Mouse (Mus musculus) MEL (cell line): ENCODE measurements around the gene Amigo3. TPM values are rescaled to one million over a fixed set of nuclear protein-coding genes. Genes with fewer than 3 reads are reported as not detected.

Experiments
- DNase-seq: peaks from one replicate; pipeline ENCODE4 v3.0.0; 2011; ENCODE audit warnings: low read depth, low spot score
- H3K27ac ChIP-seq: 2 replicates; pipeline ENCODE4 v1.5.1; 2012; ENCODE audit warnings: low read depth, mild to moderate bottlenecking, control low read depth, low read length, moderate library complexity; ENCODE audit not compliant: control insufficient read depth
- H3K27me3 ChIP-seq, 2 experiments: fragments of 150-350 bp in 1 of 2; sonication (generic) in 1 of 2; 2 replicates each; pipeline ENCODE4 v1.6.1; 2012; ENCODE audit warnings: low read length in 2 of 2, mild to moderate bottlenecking in 2 of 2, improper control_type of control experiment in 1 of 2, moderate library complexity in 1 of 2; ENCODE audit not compliant: insufficient read depth in 2 of 2, control insufficient read depth in 1 of 2
- H3K36me3 ChIP-seq, 2 experiments: 2 replicates each; pipeline ENCODE4 v1.6.1; 2012 to 2014; ENCODE audit warnings: low read length in 2 of 2, improper control_type of control experiment in 1 of 2, inconsistent platforms in 1 of 2, mild to moderate bottlenecking in 1 of 2; ENCODE audit not compliant: insufficient read depth in 2 of 2, control insufficient read depth in 1 of 2
- H3K4me1 ChIP-seq, 2 experiments: fragments of 150-350 bp in 1 of 2; sonication (generic) in 1 of 2; 2 replicates each; pipeline ENCODE4 v1.6.1; 2012; ENCODE audit warnings: low read length in 2 of 2, improper control_type of control experiment in 1 of 2, mild to moderate bottlenecking in 1 of 2; ENCODE audit not compliant: insufficient read depth in 2 of 2, control insufficient read depth in 1 of 2
- H3K4me3 ChIP-seq, 2 experiments: fragments of 150-350 bp in 1 of 2; sonication (generic) in 1 of 2; 2 replicates each; pipeline ENCODE4 v1.5.1; 2012; ENCODE audit warnings: low read depth in 2 of 2, low read length in 2 of 2, mild to moderate bottlenecking in 2 of 2, moderate library complexity in 2 of 2, control low read depth in 1 of 2, improper control_type of control experiment in 1 of 2; ENCODE audit not compliant: control insufficient read depth in 1 of 2, insufficient read depth in 1 of 2
- H3K79me2 ChIP-seq: 2 replicates; pipeline ENCODE4 v1.6.1; 2012; ENCODE audit warnings: mild to moderate bottlenecking, low read length, moderate library complexity; ENCODE audit not compliant: control insufficient read depth, poor library complexity, insufficient read depth
- H3K9ac ChIP-seq: 2 replicates; pipeline ENCODE4 v1.6.1; 2012; ENCODE audit warnings: low read depth, mild to moderate bottlenecking, control low read depth, low read length, moderate library complexity; ENCODE audit not compliant: control insufficient read depth, poor library complexity, severe bottlenecking
- H3K9me3 ChIP-seq: fragments of 150-350 bp; sonication (generic); replicated peaks from 2 replicates; pipeline ENCODE4 v1.6.1; 2012; ENCODE audit warnings: mild to moderate bottlenecking, low read length, improper control_type of control experiment, moderate library complexity; ENCODE audit not compliant: insufficient read depth
- ELF1 ChIP-seq: IDR thresholded peaks from 2 replicates; pipeline ENCODE4 v1.6.1; 2014; ENCODE audit warnings: low read depth, mild to moderate bottlenecking, inconsistent platforms, low read length, improper control_type of control experiment, moderate library complexity
- JUND ChIP-seq: IDR thresholded peaks from 2 replicates; pipeline ENCODE4 v1.6.1; 2011; ENCODE audit warnings: low read depth, mild to moderate bottlenecking, improper control_type of control experiment, low read length
- MAX ChIP-seq: IDR thresholded peaks from 2 replicates; pipeline ENCODE4 v1.6.1; 2011; ENCODE audit warnings: low read length, improper control_type of control experiment
- MAZ ChIP-seq: IDR thresholded peaks from 2 replicates; pipeline ENCODE4 v1.6.1; 2012; ENCODE audit warnings: low read depth, mild to moderate bottlenecking, inconsistent platforms, low read length, improper control_type of control experiment
- MEF2A ChIP-seq: IDR thresholded peaks from 2 replicates; pipeline ENCODE4 v1.6.1; 2014; ENCODE audit warnings: low read depth, mild to moderate bottlenecking, inconsistent platforms, low read length, improper control_type of control experiment; ENCODE audit not compliant: poor library complexity, insufficient replicate concordance, severe bottlenecking; ENCODE audit errors: extremely low read depth
- MXI1 ChIP-seq: IDR thresholded peaks from 2 replicates; pipeline ENCODE4 v1.6.1; 2011; ENCODE audit warnings: mild to moderate bottlenecking, low read depth, low read length, improper control_type of control experiment
- MYB ChIP-seq: IDR thresholded peaks from 2 replicates; pipeline ENCODE4 v1.6.1; 2011; ENCODE audit warnings: mild to moderate bottlenecking, low read depth, low read length, improper control_type of control experiment
- NELFE ChIP-seq: IDR thresholded peaks from 2 replicates; pipeline ENCODE4 v1.6.1; 2011; ENCODE audit warnings: low read depth, low read length, improper control_type of control experiment
- NRF1 ChIP-seq: IDR thresholded peaks from 2 replicates; pipeline ENCODE4 v1.6.1; 2014; ENCODE audit warnings: low read depth, mild to moderate bottlenecking, inconsistent platforms, low read length, improper control_type of control experiment, moderate library complexity; ENCODE audit not compliant: poor library complexity, insufficient read depth, severe bottlenecking
- RAD21 ChIP-seq: IDR thresholded peaks from 2 replicates; pipeline ENCODE4 v1.6.1; 2011; ENCODE audit warnings: mild to moderate bottlenecking, low read depth, low read length, improper control_type of control experiment
- SMC3 ChIP-seq: IDR thresholded peaks from 2 replicates; pipeline ENCODE4 v1.6.1; 2011; ENCODE audit warnings: low read depth, low read length, improper control_type of control experiment
- TAL1 ChIP-seq: IDR thresholded peaks from 2 replicates; pipeline ENCODE4 v1.6.1; 2012; ENCODE audit warnings: mild to moderate bottlenecking, inconsistent platforms, low read length, moderate library complexity, mixed read lengths
- TBP ChIP-seq: IDR thresholded peaks from 2 replicates; pipeline ENCODE4 v1.8.0; 2011; ENCODE audit warnings: low read depth, low read length, improper control_type of control experiment
- UBTF ChIP-seq: IDR thresholded peaks from 2 replicates; pipeline ENCODE4 v1.6.1; 2012; ENCODE audit warnings: low read depth, mild to moderate bottlenecking, inconsistent platforms, low read length, improper control_type of control experiment, moderate library complexity, borderline replicate concordance; ENCODE audit not compliant: insufficient read depth
- USF1 ChIP-seq: IDR thresholded peaks from 2 replicates; pipeline ENCODE4 v1.6.1; 2014; ENCODE audit warnings: low read depth, mild to moderate bottlenecking, inconsistent platforms, low read length, improper control_type of control experiment, moderate library complexity
- USF2 ChIP-seq, 2 experiments: IDR thresholded peaks; 2 replicates each; pipeline ENCODE4 v1.6.1; 2011 to 2012; ENCODE audit warnings: improper control_type of control experiment in 2 of 2, low read length in 2 of 2, borderline replicate concordance in 1 of 2, inconsistent platforms in 1 of 2, low read depth in 1 of 2, mild to moderate bottlenecking in 1 of 2; ENCODE audit not compliant: insufficient read depth in 1 of 2
- ZC3H11A ChIP-seq: IDR thresholded peaks from 2 replicates; pipeline ENCODE4 v1.6.1; 2012; ENCODE audit warnings: low read depth, mild to moderate bottlenecking, inconsistent platforms, low read length, improper control_type of control experiment
- ZKSCAN1 ChIP-seq: IDR thresholded peaks from 2 replicates; pipeline ENCODE4 v1.6.1; 2012; ENCODE audit warnings: low read depth, mild to moderate bottlenecking, inconsistent platforms, low read length, improper control_type of control experiment, moderate library complexity
- ZMIZ1 ChIP-seq: IDR thresholded peaks from 2 replicates; pipeline ENCODE4 v1.6.1; 2012; ENCODE audit warnings: low read depth, mild to moderate bottlenecking, inconsistent platforms, low read length, improper control_type of control experiment, moderate library complexity
- polyA plus RNA-seq, 2 experiments: library from polyadenylated mRNA; stranded (reverse) in 1 of 2; unstranded in 1 of 2; fragments of >175 nt in 1 of 2; fragments of >200 nt in 1 of 2; gene quantifications; 2 replicates each; pipeline versions ENCODE4 v1.2.1 to v1.2.4; 2012; ENCODE audit warnings: low replicate concordance in 2 of 2, low read depth in 1 of 2; ENCODE audit not compliant: insufficient read length in 2 of 2, insufficient read depth in 1 of 2, missing spikeins in 1 of 2
- total RNA-seq: library from RNA; depleted of rRNA; stranded (reverse); fragments of 300-350 nt; gene quantifications from 2 replicates; pipeline ENCODE4 v1.2.3, GENCODE M21; 2012

Amigo3 gene
- total and polyA plus RNA-seq, 3 experiments: 2.2 to 3.4 TPM; not detected in 1

GRCm38 (mm10) chr9:108008041-108008440, 44.9 kb upstream of the Amigo3 start:
- peaks cover 12 to 13% of the 10 kb centered on the region in 2 experiments for H3K4me1 ChIP-seq
- H3K9me3 ChIP-seq: no peaks in the 10 kb centered on the region
- peaks cover 6 to 21% of the 10 kb centered on the region in 2 experiments for H3K36me3 ChIP-seq

GRCm38 (mm10) chr9:108010385-108010784, 42.6 kb upstream of the Amigo3 start:
- Histone ChIP-seq H3K9me3 (no peaks in the 10 kb centered on the region), H3K27ac (no peak overlapping the region), H3K27me3 (no peaks in the 10 kb centered on the region), H3K4me1 (peaks cover 4 to 6% of the 10 kb centered on the region in 2 experiments; a peak in 3 of 4 replicates), H3K4me3 (no peak overlapping the region), H3K9ac (no peak overlapping the region), H3K36me3 (peaks cover 9 to 10% of the 10 kb centered on the region in 2 experiments), H3K79me2 (peaks cover 33% of the 10 kb centered on the region)
- DNase-seq: peak; percentile 28
- TF ChIP-seq ZKSCAN1 (no peak), MXI1 (peak; percentile 81)

More at GRCm38 (mm10) chr9:108008041-108008440, 44.9 kb upstream of the Amigo3 start:
- no peaks in the 10 kb centered on the region for H3K27me3 ChIP-seq
- no peak for TF ChIP-seq ZKSCAN1
- TF ChIP-seq USF2 (IDR thresholded peaks at IDR 0.05; ENCODE audit: borderline replicate concordance in 1 of 2, insufficient read depth in 1 of 2, low read depth in 1 of 2, low read length in 2 of 2): no peak
- TF ChIP-seq TBP: no peak
- no peak for TF ChIP-seq USF1
- no peak for TF ChIP-seq MAZ
- no peak for TF ChIP-seq ZC3H11A
- no peak for TF ChIP-seq MAX
- no peak for TF ChIP-seq NELFE
- TF ChIP-seq NRF1: no peak
- no peak for TF ChIP-seq RAD21
- TF ChIP-seq UBTF: no peak
- no peak for TF ChIP-seq ZMIZ1
- no peak for TF ChIP-seq MEF2A
- no peak for TF ChIP-seq SMC3
- no peak for TF ChIP-seq ELF1
- TF ChIP-seq MYB: no peak
- TF ChIP-seq TAL1: no peak
- no peak for TF ChIP-seq JUND
- no peak overlapping the region for H3K9ac ChIP-seq
- DNase-seq: no peak
- no peak overlapping the region for H3K27ac ChIP-seq
- H3K79me2 ChIP-seq: peaks cover 54% of the 10 kb centered on the region
- no peak overlapping the region for H3K4me3 ChIP-seq
